15 mouse cellular contexts compared by ENCODE assay signal in the genomic region with DNA sequence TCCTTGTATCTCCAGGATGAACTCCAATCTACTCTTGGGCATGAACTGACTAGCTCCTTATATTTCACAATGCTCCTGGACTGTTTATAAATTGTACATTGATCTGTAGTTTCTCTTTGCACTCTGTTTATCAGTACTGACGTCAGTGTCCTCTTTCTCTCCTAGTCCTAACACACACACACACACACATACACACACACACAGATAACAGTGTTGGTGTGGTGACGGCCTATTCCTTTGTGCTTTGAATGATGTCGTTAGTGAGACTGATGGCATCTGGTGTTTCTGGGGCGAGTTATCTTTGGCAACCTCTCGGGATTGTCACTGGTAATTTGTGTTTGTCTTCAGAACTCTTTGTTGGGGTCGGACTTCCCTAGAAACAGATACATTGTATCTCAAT. TPM values are rescaled to one million over a fixed set of nuclear protein-coding genes. Genes with fewer than 3 reads are reported as not detected.
DNase-seq lines count a peak whose midpoint lies in the region; ATAC-seq lines count a peak whose summit lies in the region.
"Had no signal": no experiment of that assay in that cellular context is flagged by ENCODE, and none has a peak within 500 bp of the region (broad histone marks: within the 10 kb centered on the region; RNA-seq: fewer than 3 reads in every experiment).

No protein-coding gene starts in this region.

- H3K4me1 ChIP-seq in forebrain, embryonic 13.5 days = peaks cover 17% of the 10 kb centered on the region
- no peaks in the 10 kb centered on the region for H3K4me1 ChIP-seq in forebrain, embryonic 15.5 days
- 0 out of 2 replicates have a peak, but pooled peaks cover 3% of the 10 kb centered on the region for H3K4me1 ChIP-seq in hindbrain, embryonic 14.5 days (replicated peaks; ENCODE audit: control insufficient read depth, insufficient read depth, low read length)
- no peaks in the 10 kb centered on the region for H3K4me1 ChIP-seq in hindbrain, embryonic 12.5 days
- H3K4me1 ChIP-seq: embryonic facial prominence, embryonic 10.5 days; limb, embryonic 13.5 days; stomach, embryonic 15.5 days had no signal

- 29% methylated on average over 6 of the region's 6 CpGs for WGBS in forebrain, embryonic 13.5 days
- WGBS in forebrain, embryonic 15.5 days = 25% methylated on average over 6 of the region's 6 CpGs
- 35% methylated on average over 6 of the region's 6 CpGs for WGBS in hindbrain, embryonic 14.5 days
- WGBS in hindbrain, embryonic 12.5 days = 48% methylated on average over 6 of the region's 6 CpGs

- H3K27ac ChIP-seq in forebrain, embryonic 13.5 days = no peak overlapping the region
- H3K27ac ChIP-seq in forebrain, embryonic 15.5 days (replicated peaks) = no peak overlapping the region
- no peak overlapping the region for H3K27ac ChIP-seq in hindbrain, embryonic 14.5 days
- no peak overlapping the region for H3K27ac ChIP-seq in hindbrain, embryonic 12.5 days
- H3K27ac ChIP-seq: embryonic facial prominence, embryonic 10.5 days; limb, embryonic 13.5 days; midbrain, embryonic 12.5 days; stomach, embryonic 15.5 days had no signal

- no peak overlapping the region for H3K4me2 ChIP-seq in forebrain, embryonic 13.5 days
- no peak overlapping the region for H3K4me2 ChIP-seq in forebrain, embryonic 15.5 days (replicated peaks)
- no peak overlapping the region for H3K4me2 ChIP-seq in hindbrain, embryonic 14.5 days (replicated peaks)
- H3K4me2 ChIP-seq in hindbrain, embryonic 12.5 days (replicated peaks) = no peak overlapping the region
- H3K4me2 ChIP-seq: limb, embryonic 13.5 days; midbrain, embryonic 12.5 days; stomach, embryonic 15.5 days had no signal

- peak; percentile 19; the same call in 1 of the 2 replicates for ATAC-seq in forebrain, embryonic 13.5 days
- no peak for ATAC-seq in forebrain, embryonic 15.5 days (replicated peaks)
- ATAC-seq in hindbrain, embryonic 14.5 days (ENCODE audit: low FRiP score) = 0 out of 2 replicates have a peak, but pooled peaks have one; percentile 59
- ATAC-seq in hindbrain, embryonic 12.5 days (ENCODE audit: low FRiP score) = no peak

- H3K27me3 ChIP-seq in forebrain, embryonic 13.5 days = no peaks in the 10 kb centered on the region
- H3K27me3 ChIP-seq in forebrain, embryonic 15.5 days = no peaks in the 10 kb centered on the region
- H3K27me3 ChIP-seq in hindbrain, embryonic 14.5 days (ENCODE audit: control insufficient read depth, insufficient read depth, low read length) = no peaks in the 10 kb centered on the region
- no peaks in the 10 kb centered on the region for H3K27me3 ChIP-seq in hindbrain, embryonic 12.5 days
- H3K27me3 ChIP-seq: limb, embryonic 13.5 days; midbrain, embryonic 12.5 days; stomach, embryonic 15.5 days had no signal

- no peak overlapping the region for H3K9ac ChIP-seq in forebrain, embryonic 13.5 days
- no peak overlapping the region for H3K9ac ChIP-seq in forebrain, embryonic 15.5 days (replicated peaks)
- no peak overlapping the region for H3K9ac ChIP-seq in hindbrain, embryonic 14.5 days
- no peak overlapping the region for H3K9ac ChIP-seq in hindbrain, embryonic 12.5 days
- H3K9ac ChIP-seq: limb, embryonic 13.5 days; midbrain, embryonic 12.5 days; stomach, embryonic 15.5 days had no signal

- DNase-seq in hindbrain, embryonic 14.5 days (ENCODE audit: low spot score) = no peak
- DNase-seq in Muller cell, postnatal 12 days (ENCODE audit: inconsistent ontology term) = peak; percentile 20
- peak; percentile 35 for DNase-seq in lung, postnatal 25 days (ENCODE audit: low spot score)
- no peak for DNase-seq in T-cell, adult 2 months (ENCODE audit: low spot score)
- no peak for DNase-seq in spleen, postnatal 36 days (ENCODE audit: low spot score in 2 of 2)
- DNase-seq: adrenal gland, adult 8-10 months; cerebellum, adult 8-10 months; thymus, postnatal 14 days had no signal

- no peak overlapping the region for H3K4me3 ChIP-seq in forebrain, embryonic 13.5 days
- no peak overlapping the region for H3K4me3 ChIP-seq in forebrain, embryonic 15.5 days
- H3K4me3 ChIP-seq in hindbrain, embryonic 14.5 days (replicated peaks; ENCODE audit: low read length) = no peak overlapping the region
- no peak overlapping the region for H3K4me3 ChIP-seq in hindbrain, embryonic 12.5 days
- H3K4me3 ChIP-seq: embryonic facial prominence, embryonic 10.5 days; limb, embryonic 13.5 days; midbrain, embryonic 12.5 days; stomach, embryonic 15.5 days had no signal

- H3K9me3 ChIP-seq in forebrain, embryonic 13.5 days (replicated peaks) = no peaks in the 10 kb centered on the region
- no peaks in the 10 kb centered on the region for H3K9me3 ChIP-seq in forebrain, embryonic 15.5 days
- H3K9me3 ChIP-seq in hindbrain, embryonic 14.5 days (ENCODE audit: control insufficient read depth, low read length) = no peaks in the 10 kb centered on the region
- no peaks in the 10 kb centered on the region for H3K9me3 ChIP-seq in hindbrain, embryonic 12.5 days (replicated peaks)
- H3K9me3 ChIP-seq: embryonic facial prominence, embryonic 10.5 days; limb, embryonic 13.5 days; stomach, embryonic 15.5 days had no signal

- no peaks in the 10 kb centered on the region for H3K36me3 ChIP-seq in forebrain, embryonic 13.5 days (ENCODE audit: poor library complexity, severe bottlenecking)
- H3K36me3 ChIP-seq in forebrain, embryonic 15.5 days = no peaks in the 10 kb centered on the region
- no peaks in the 10 kb centered on the region for H3K36me3 ChIP-seq in hindbrain, embryonic 14.5 days (replicated peaks; ENCODE audit: control insufficient read depth, insufficient read depth)
- no peaks in the 10 kb centered on the region for H3K36me3 ChIP-seq in hindbrain, embryonic 12.5 days
- H3K36me3 ChIP-seq: embryonic facial prominence, embryonic 10.5 days; limb, embryonic 13.5 days; midbrain, embryonic 12.5 days; stomach, embryonic 15.5 days had no signal

RNA-seq across cellular contexts. Expression of gene Rbms1, which starts 50.0 kb away (rescaled TPM):
- 14.2 and 14.5 TPM in 2 replicates for polyA plus RNA-seq in forebrain, embryonic 13.5 days (2015; fragmentation: Nextera tagmentation; extraction: Ambion mirVana)
- polyA plus RNA-seq in forebrain, embryonic 15.5 days (2015; fragmentation: Nextera tagmentation; extraction: Ambion mirVana) = 22.1 and 24.1 TPM in 2 replicates
- polyA plus RNA-seq in hindbrain, embryonic 14.5 days (2014; fragmentation: Nextera tagmentation; extraction: Ambion mirVana) = 64.2 and 64.9 TPM in 2 replicates
- polyA plus RNA-seq in hindbrain, embryonic 12.5 days (2016; fragmentation: Nextera tagmentation; extraction: Ambion mirVana) = 74.1 and 77.4 TPM in 2 replicates

Comparison
In these comparisons a context has a peak if more than half of its experiments do, and no peak if none do; other contexts are left out.
1. ATAC-seq: peak in forebrain, embryonic 13.5 days (single experiment) and hindbrain, embryonic 14.5 days (single experiment); none in forebrain, embryonic 15.5 days (single experiment) and hindbrain, embryonic 12.5 days (single experiment).
2. DNase-seq: peak in Muller cell, postnatal 12 days (single experiment) and lung, postnatal 25 days (single experiment); none in hindbrain, embryonic 14.5 days (single experiment), T-cell, adult 2 months (single experiment) and spleen, postnatal 36 days (0 of 2).